Mouse (Mus musculus) right cerebral cortex, adult 2 months (tissue): ENCODE results near the gene Rnaseh1.
A peak's percentile ranks its signal among the peaks of the same experiment; 100 is the strongest.

Experiments used
- DNase-seq, 2 experiments: peaks; one replicate each; pipeline ENCODE4 v3.0.0; 2021 to 2022; ENCODE audit warnings: low spot score in 2 of 2

The Rnaseh1 gene

DNA sequence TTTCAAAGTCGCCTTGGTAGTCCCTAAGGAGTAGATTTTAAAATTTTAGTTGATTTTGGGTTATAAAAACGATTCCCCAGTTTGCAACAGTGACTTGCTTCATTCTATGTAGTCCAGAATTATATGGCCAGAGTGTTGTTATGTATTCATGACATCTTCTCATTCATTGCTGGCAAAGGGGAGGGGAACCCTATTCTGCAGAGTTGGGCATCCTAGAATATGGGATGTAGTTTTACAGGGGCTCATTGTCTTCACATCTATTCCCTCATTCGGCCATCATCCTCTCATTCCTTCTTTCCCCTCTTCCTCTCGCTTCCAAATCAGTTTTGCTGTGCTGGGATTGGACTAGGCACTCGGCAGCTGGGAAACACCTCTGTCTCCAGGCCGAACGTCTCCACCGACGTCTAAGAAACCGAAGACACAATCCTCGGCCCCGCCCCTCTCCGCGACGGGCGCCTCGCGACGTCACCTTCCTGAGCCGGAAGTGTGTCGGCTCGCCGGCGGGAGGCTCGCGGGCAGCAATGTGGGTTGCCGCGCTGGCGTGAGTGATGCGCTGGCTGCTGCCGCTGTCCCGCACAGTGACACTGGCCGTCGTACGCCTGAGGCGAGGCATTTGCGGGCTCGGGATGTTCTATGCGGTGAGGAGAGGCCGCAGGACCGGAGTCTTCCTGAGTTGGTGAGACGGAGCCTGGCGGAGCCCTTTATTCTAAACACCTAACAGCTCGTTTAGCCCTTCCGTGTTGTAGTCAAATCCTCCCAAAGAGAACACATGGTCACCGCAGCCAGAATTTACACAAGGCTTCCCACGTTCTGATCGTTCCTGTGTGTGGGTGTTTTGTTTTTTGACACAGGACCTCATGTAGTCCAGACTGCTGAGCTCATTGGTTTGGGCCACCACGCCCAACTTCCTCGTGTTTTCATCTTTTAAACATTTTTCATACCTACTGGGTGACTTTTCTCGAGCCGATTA, at the start of gene Rnaseh1:
Gene Rnaseh1 (plus strand): TSS at position 462 of the 970 bp plus-strand sequence.
- DNase-seq: peak; percentile 93 to 94

DNA sequence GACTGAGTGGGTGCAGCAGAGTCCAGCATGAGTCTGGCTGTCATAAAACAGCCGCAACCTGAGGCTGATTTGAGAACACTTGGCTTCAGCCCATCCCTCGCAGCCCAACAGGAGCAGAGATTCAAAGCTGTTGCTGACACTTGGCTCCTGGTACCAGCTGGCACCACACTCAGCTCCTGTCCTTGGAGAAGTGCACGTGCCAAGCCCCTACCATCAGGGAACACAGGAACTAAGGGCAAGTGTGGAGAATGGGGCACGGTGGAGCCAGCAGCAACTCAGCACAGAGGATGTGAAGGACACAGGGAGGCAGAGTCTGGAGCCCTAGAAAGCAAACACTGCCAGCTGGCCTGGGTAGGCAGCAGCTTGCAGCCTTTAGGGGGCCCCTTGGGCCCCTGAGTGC, 47.1 kb upstream of the Rnaseh1 start:
- no peak for DNase-seq

DNA sequence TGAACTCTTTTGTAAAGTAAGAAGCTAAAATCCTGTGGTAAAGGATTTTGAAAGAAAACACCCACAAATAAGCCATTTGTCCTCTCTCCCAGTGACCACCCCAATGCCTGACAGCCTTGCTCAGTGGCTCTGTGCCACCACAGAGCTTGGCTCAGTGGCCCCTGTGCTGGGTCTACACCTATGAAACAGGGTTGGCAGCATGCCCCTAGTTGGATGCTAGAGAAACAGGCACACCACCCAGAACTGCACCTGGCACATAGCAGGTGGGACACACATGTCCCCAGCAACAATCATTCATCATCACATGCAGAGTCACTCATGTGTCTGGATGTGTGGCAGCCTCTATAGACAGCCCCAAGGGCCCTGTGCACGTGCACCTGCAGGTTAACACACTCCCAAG, 45.9 kb upstream of the Rnaseh1 start:
- no peak for DNase-seq

DNA sequence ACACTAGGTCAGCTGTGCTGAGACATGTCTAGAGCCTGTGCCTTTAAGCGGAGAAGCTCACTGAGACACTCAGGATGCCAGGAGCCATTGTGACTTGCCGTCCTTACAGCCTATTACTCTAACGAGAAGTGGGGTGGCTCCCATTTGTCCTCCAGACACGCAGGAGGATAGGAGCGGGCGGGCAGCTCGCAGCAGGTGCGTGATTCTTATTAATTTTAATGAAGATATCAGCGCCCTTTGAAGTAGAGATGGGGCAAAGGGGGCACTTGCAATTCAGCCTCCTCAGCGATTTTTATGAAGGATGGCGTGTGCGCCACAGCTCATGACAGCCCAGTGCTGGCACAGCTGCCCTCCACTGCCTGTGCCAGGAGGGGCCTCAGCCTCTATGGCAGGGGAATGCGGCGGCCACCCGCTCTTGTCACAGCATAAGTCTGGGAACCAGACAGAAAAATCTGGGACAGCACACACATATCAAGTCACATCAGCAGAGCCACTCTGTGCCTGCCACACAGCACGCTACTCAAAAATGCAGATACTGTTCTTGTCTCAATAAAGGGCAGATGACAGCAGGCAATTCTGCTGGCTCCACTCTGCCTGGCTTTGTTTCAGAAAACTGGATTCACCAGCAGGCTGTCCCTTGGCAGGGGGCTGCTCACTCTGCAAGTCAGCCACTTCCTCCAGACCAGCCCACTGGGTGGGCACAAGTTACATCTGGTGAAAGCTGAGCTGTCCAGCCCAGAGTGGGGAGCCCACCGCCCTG, 41.7 kb upstream of the Rnaseh1 start:
- DNase-seq: peak in 1 of 2 experiments; percentile 50

- peak; percentile 64 to 71 for DNase-seq
Observed at GRCm38 (mm10) chr12:28612391-28612790, 37.0 kb upstream of the Rnaseh1 start.

DNA sequence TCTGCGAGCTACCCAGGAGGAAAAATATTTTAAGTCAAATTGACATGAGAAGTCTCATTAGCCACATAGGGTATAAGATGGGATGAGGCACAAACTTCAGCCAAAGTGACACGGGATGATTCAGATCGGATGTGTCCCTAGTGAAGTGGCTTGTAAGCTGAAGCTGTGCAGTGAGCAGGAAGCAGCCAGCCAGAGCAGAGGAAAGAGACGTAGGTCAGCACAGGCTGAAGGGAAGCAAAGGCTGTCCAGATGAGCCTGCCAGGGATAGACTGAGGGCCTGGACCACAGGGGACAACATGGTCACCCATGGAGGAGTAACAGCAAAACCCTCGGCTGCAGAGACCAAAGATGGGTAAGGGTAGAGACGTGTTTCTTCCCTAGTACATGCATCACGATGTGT, 35.0 kb upstream of the Rnaseh1 start:
- DNase-seq: no peak

DNA sequence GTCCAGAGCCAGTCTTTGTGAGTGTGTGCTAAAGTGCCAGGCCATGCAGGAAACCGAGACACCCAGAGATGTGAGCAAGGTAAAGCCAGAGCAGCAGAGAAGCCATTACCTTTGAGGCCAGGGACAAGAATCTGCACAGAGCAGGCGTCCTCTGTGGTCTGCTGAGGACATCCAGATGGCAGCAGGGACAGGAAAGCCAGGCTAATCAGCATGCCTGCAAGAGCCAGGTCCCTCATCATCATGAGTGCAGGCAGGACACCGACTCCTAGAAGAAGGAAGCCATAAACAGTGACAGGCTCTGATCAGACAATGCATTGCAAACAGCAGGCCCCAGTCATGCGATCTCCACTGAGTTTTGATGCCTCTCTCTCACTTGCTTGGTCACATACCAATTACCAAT, 32.1 kb upstream of the Rnaseh1 start:
- no peak for DNase-seq

DNA sequence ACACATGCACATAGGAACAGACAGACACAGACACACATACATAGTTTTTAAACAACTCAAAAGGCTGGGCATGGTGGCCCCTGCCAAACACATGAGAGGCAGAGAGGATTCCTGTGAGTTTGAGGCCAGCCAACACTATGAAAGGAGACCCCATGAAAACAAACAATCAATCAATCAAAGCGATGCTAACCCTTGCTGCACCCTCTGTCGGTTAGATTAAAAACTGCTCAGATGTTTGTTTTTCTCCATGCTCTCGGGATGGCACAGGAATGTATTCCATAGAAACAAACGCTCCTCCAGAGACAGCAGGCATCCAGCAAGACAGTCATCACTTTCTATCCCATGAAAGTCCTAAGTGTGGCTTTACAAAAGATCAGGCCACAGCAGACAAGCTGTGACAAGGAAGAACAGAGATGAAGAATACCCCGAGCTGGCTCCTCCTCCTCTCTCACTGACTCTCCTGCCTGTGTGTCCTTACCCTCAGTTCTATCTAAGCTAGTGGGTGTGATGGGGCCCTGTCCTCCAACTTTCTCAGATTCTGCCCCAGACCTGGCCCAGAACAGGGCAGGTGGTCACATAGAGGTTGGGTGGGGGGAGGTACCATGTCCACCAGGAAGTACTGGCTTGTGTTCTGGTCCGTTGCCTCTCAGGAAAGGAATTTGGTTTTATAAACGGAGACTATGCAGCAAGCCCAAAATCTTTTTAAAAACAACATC, 27.8 kb upstream of the Rnaseh1 start:
- DNase-seq: no peak

DNA sequence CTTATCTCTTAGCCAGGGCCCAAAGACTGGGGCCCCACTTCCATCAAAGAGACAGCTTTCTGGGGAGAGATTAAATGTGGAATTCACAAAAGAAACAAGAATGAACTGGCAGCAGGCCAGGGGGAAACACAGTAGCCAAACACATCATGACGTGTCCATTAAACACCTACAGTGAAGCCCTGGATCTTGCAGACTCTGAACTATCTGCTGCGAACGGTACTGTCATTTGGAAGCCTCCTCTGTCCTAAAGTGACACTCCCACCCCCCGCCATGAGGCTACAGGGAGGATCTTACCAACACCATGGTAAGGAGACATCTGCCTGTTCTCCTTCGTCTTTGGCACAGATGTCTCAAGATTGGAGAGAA, 27.3 kb upstream of the Rnaseh1 start:
- peak; percentile 38 to 54 for DNase-seq

DNA sequence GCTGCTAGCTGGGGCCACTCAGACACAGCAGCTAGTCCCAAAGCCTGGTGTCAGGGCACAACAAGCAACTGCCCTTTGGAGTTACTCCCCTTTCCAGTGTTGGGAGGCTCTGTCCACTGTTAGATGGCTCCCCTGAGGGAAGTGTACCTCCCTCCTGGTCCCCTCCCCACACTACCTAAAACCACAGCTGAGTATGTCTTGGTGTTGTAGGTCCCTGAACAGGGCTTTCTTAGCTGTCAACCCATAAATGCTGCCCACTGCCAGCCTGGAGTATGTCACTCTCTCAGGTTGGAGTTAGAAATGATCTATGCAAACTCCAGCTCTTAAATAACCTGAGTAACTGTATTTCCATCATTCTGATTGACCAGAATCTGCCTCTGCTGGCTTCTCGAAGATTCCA, 26.8 kb upstream of the Rnaseh1 start:
- no peak for DNase-seq

- DNase-seq: no peak
Observed at GRCm38 (mm10) chr12:28623195-28623594, 26.2 kb upstream of the Rnaseh1 start, which contains the start of gene Colec11. TSS of gene Colec11 (minus strand) at chr12:28623377.

GRCm38 (mm10) chr12:28624251-28624650, 25.2 kb upstream of the Rnaseh1 start:
- DNase-seq: no peak

DNA sequence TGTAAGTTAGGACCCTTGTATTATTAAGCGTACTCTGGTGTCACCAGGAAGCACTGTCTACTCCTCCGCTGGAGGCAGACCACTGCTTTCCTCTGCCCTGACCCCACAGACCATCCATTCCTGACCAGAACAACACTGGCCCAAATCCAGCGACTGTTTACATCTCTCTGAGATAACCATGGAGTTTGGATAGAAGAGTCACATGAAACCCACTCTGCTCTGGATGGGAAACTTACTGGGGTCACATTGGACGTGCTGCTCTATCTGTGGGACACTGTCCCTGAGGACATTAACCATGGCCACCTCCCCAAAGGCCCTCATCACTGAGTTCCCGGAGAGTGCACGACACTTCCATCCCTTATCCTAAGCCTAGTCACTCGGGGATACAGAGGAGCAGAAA, 24.0 kb upstream of the Rnaseh1 start:
- no peak for DNase-seq

- no peak for DNase-seq
Observed at GRCm38 (mm10) chr12:28627092-28627491, 22.3 kb upstream of the Rnaseh1 start.

GRCm38 (mm10) chr12:28628436-28628835, 21.0 kb upstream of the Rnaseh1 start:
- no peak for DNase-seq

DNA sequence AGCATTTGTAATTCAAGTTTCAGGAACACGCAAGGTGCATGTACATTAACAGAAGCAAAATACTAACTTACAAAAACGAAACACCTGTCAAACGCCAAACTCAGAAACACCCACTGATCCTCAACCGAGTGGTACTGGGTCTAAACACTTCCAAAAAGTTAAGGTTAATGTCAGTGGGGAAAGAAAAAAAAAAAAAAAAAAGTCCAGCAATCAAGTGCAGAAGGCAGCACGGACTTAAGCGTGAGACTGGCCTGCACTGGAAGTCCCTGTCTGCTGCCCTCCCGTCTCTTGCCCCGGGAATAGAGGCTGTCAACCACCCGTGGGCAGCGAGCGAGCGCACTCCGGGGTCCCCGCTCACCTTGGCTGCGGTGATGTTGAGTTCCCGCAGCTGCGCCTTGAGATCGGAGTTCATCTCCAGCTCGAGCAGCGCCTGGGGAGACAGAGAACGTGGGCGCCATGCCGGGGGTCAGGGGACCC, 14.3 kb upstream of the Rnaseh1 start:
- DNase-seq: no peak

GRCm38 (mm10) chr12:28635535-28636476, 13.6 kb upstream of the Rnaseh1 start, which contains the start of gene Rps7:
TSS of gene Rps7 (minus strand) at chr12:28635953.
- DNase-seq: peak; percentile 93 to 94

DNA sequence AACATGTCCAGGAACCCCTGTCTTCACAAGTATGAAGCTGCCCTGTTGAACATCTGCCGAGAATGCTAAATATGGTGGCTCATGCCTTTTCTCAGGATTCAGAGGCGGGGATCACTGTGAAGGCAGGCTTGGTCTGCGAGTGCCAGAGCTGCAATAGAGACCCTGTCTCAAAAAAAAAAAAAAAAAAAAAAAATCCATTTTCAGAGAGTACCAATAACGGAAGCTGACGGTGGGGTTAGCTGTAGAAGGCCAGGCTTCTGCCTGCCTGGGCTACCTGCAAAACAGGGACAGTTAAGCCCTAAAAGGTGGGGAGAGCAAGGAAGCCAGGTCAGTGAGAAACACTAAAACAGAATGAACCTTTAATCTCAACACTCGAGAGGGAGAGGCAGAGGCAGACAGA, 12.9 kb upstream of the Rnaseh1 start:
- DNase-seq: no peak

DNA sequence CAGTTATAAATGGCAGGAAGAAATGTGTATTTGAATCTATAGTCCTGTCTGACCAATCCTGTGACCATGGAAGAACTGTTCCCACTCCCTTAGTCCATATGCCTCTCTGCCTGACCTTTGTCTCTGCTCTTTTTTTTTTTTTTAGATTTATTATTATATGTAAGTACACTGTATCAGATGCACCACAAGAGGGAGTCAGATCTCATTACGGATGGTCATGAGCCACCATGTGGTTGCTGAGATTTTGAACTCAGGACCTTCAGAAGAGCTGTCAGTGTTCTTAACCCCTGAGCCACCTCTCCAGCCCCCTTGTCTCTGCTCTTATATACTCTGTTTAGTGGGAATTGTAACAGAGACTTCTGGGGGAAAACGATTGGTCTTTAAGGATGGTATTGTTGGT, 10.6 kb upstream of the Rnaseh1 start:
- DNase-seq: no peak

DNA sequence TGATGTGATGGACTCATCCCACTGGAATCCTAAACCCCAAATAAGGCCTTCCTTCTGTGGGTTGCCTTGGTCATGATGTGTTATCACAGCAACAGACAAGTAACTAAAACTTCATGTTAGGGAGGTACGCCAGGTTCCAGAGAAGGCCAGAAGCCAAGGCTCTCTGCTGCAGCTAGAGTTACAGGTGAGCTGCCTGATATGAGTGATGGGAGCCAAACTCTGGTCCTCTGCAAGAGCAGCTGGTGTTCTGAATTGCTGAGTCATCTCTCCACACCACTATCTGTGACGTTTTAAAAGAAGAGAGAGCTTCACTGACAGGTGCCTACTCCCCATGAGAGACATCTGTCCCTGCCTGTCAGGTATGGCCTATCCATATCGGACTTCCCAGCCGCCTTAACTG, 13.2 kb downstream of the Rnaseh1 start:
- DNase-seq: no peak

DNA sequence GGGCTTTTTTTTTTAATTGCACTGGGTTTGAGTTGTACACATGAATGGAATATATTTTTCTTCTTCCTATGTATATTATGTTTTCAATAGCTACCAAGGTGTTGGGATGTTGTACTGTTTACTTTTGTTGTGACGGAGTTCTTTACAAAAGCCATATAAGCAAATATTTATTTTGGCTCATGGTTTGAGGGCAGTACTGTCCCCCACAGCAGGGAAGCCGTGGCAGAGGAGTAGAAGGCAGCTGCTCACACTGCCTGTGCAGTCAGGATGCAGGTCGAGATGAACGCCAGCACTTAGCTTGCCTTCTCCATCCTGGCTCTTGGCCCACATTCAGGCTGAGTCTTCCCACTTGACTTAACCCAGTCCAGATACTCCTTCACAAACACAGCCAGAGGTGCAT, 17.3 kb downstream of the Rnaseh1 start:
- DNase-seq: no peak
